Mouse (Mus musculus): ENCODE data around the gene Sept3. TPM values are rescaled to one million over a fixed set of nuclear protein-coding genes. Genes with fewer than 3 reads are reported as not detected.

The Sept3 gene
- polyA plus RNA-seq, 1 experiment from 2014 or later = 111 TPM

- no peak for DNase-seq (ENCODE audit: low spot score)
- Histone ChIP-seq H3K36me3 (peaks cover 13% of the 10 kb centered on the region), H3K4me1 (replicated peaks) (peaks cover 58% of the 10 kb centered on the region), H3K27me3 (ENCODE audit: insufficient read depth, poor library complexity, severe bottlenecking) (peaks cover 32% of the 10 kb centered on the region), H3K9me3 (no peaks in the 10 kb centered on the region), H3K4me3 (no peak overlapping the region), H3K27ac (peak overlapping the region; percentile 57; the same call in 1 of the 2 replicates)
- WGBS = 90% methylated on average over 27 of the region's 27 CpGs
Observed at GRCm38 (mm10) chr15:82343368-82344287, 68.9 kb downstream of the Sept3 start.

Other genes with a start within 250 kb of the Sept3 start
- gene Desi1, start 241.0 kb upstream of the Sept3 start, polyA plus RNA-seq (2016; fragmentation: Nextera tagmentation; extraction: Ambion mirVana) = 36.4 and 39.7 TPM in 2 replicates
- 276 and 351 TPM in 2 replicates for gene Snu13, start 227.3 kb upstream of the Sept3 start, polyA plus RNA-seq (2016; fragmentation: Nextera tagmentation; extraction: Ambion mirVana)
- not detected in 2 replicates for gene 4930407I10Rik, start 215.7 kb upstream of the Sept3 start, polyA plus RNA-seq (2016; fragmentation: Nextera tagmentation; extraction: Ambion mirVana)
- 0.06 TPM in 1 of 2 replicates, not detected in the other for gene Mei1, start 204.9 kb upstream of the Sept3 start, polyA plus RNA-seq (2016; fragmentation: Nextera tagmentation; extraction: Ambion mirVana)
- gene Ccdc134, start 147.0 kb upstream of the Sept3 start, polyA plus RNA-seq (2016; fragmentation: Nextera tagmentation; extraction: Ambion mirVana) = 19.6 and 23.4 TPM in 2 replicates
- 211 and 242 TPM in 2 replicates for gene Srebf2, start 127.7 kb upstream of the Sept3 start, polyA plus RNA-seq (2016; fragmentation: Nextera tagmentation; extraction: Ambion mirVana)
- gene Shisa8, start 62.1 kb upstream of the Sept3 start, polyA plus RNA-seq (2016; fragmentation: Nextera tagmentation; extraction: Ambion mirVana) = 1.6 and 1.8 TPM in 2 replicates
- 0.18 and 0.46 TPM in 2 replicates for gene Tnfrsf13c, start 50.5 kb upstream of the Sept3 start, polyA plus RNA-seq (2016; fragmentation: Nextera tagmentation; extraction: Ambion mirVana)
- 86.2 and 92.6 TPM in 2 replicates for gene Cenpm, start 30.1 kb upstream of the Sept3 start, polyA plus RNA-seq (2016; fragmentation: Nextera tagmentation; extraction: Ambion mirVana)
- 0.17 and 1.5 TPM in 2 replicates for gene 1500009C09Rik, start 22.5 kb upstream of the Sept3 start, polyA plus RNA-seq (2016; fragmentation: Nextera tagmentation; extraction: Ambion mirVana)
- 0.19 TPM in 1 of 2 replicates, not detected in the other for gene Wbp2nl, start 24.1 kb downstream of the Sept3 start, polyA plus RNA-seq (2016; fragmentation: Nextera tagmentation; extraction: Ambion mirVana)
- 20.9 and 24.9 TPM in 2 replicates for gene Naga, start 64.0 kb downstream of the Sept3 start, polyA plus RNA-seq (2016; fragmentation: Nextera tagmentation; extraction: Ambion mirVana)
- 4.8 TPM in 2 replicates for gene Pheta2, start 64.0 kb downstream of the Sept3 start, polyA plus RNA-seq (2016; fragmentation: Nextera tagmentation; extraction: Ambion mirVana)
- gene Smdt1, start 64.1 kb downstream of the Sept3 start, polyA plus RNA-seq (2016; fragmentation: Nextera tagmentation; extraction: Ambion mirVana) = 269 and 314 TPM in 2 replicates
- gene Ndufa6, start 79.4 kb downstream of the Sept3 start, polyA plus RNA-seq (2016; fragmentation: Nextera tagmentation; extraction: Ambion mirVana) = 267 and 273 TPM in 2 replicates
- 2.5 and 3.0 TPM in 2 replicates for gene Cyp2d22, start 105.4 kb downstream of the Sept3 start, polyA plus RNA-seq (2016; fragmentation: Nextera tagmentation; extraction: Ambion mirVana)
- gene Cyp2d11, start 119.1 kb downstream of the Sept3 start, polyA plus RNA-seq (2016; fragmentation: Nextera tagmentation; extraction: Ambion mirVana) = not detected in 2 replicates
- gene Cyp2d10, start 132.3 kb downstream of the Sept3 start, polyA plus RNA-seq (2016; fragmentation: Nextera tagmentation; extraction: Ambion mirVana) = not detected in 2 replicates
- gene Cyp2d9, start 158.5 kb downstream of the Sept3 start, polyA plus RNA-seq (2016; fragmentation: Nextera tagmentation; extraction: Ambion mirVana) = not detected in 2 replicates